Mouse (Mus musculus) heart, embryonic 10.5 days (tissue): ENCODE data around the gene Fat3. TPM values are rescaled to one million over a fixed set of nuclear protein-coding genes. Genes with fewer than 3 reads are reported as not detected.
A peak's percentile ranks its signal among the peaks of the same experiment; 100 is the strongest.

ENCODE experiments used
- DNase-seq: peaks from one replicate; pipeline ENCODE4 v3.0.0-alpha.2; 2017; ENCODE audit warnings: low spot score
- H3K27ac ChIP-seq: fragments of 300-500 bp; sonication (generic); 2 replicates; pipeline ENCODE4 v1.5.1; 2016; ENCODE audit warnings: mild to moderate bottlenecking
- H3K27me3 ChIP-seq: fragments of 300-500 bp; sonication (generic); 2 replicates; pipeline ENCODE4 v1.6.1; 2016; ENCODE audit warnings: mild to moderate bottlenecking; ENCODE audit not compliant: poor library complexity, insufficient read depth, severe bottlenecking
- H3K36me3 ChIP-seq: fragments of 300-500 bp; sonication (generic); 2 replicates; pipeline ENCODE4 v1.6.1; 2016; ENCODE audit warnings: mild to moderate bottlenecking, moderate library complexity
- H3K4me1 ChIP-seq: fragments of 300-500 bp; sonication (generic); 2 replicates; pipeline ENCODE4 v1.6.1; 2016; ENCODE audit warnings: mild to moderate bottlenecking
- H3K4me3 ChIP-seq: fragments of 300-500 bp; sonication (generic); 2 replicates; pipeline ENCODE4 v1.5.1; 2016; ENCODE audit warnings: mild to moderate bottlenecking, moderate library complexity
- H3K9me3 ChIP-seq: fragments of 300-500 bp; sonication (generic); 2 replicates; pipeline ENCODE4 v1.6.1; 2016; ENCODE audit warnings: mild to moderate bottlenecking, moderate library complexity
- WGBS: fragments of 180-500 bp; shearing (Covaris S2); methylation state at CpG from one replicate; pipeline ENCODE4 v1.1.7; 2016; 5-methylcytosine and 5-hydroxymethylcytosine counted together
- polyA plus RNA-seq: library from polyadenylated mRNA; unstranded; fragments of >200 nt; fragmentation: Nextera tagmentation; extraction: Ambion mirVana; gene quantifications from 2 replicates; pipeline ENCODE4 v1.2.1, GENCODE M21; 2016

The Fat3 gene
- polyA plus RNA-seq, 1 experiment from 2014 or later: 1.9 TPM

DNA sequence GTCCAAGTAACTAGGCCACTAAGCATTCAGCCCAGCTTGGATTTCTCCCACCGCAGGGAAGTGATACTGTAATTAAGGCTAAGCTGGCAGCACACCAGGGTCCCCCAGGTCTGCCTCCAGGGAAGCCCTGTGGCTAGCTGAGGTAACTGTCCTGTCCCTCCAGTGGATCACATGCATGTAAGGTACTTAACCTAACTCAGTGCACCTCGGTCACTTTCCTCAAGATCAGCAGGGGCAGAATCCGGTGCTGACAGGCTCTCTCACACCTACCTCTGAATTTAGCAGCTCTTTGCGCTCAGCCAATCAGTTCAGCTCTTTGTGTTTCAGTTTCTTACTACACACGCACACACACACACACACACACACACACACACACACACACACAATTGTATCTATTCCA is 639.7 kb downstream of the Fat3 start:
- peaks cover 8% of the 10 kb centered on the region; the same call in 1 of the 2 replicates for H3K4me1 ChIP-seq
- H3K36me3 ChIP-seq: no peaks in the 10 kb centered on the region
- H3K27ac ChIP-seq: peak overlapping the region; percentile 24; the same call in 1 of the 2 replicates
- 39% methylated on average over 5 of the region's 5 CpGs for WGBS
- H3K4me3 ChIP-seq: no peak overlapping the region
- H3K9me3 ChIP-seq: no peaks in the 10 kb centered on the region
- no peaks in the 10 kb centered on the region for H3K27me3 ChIP-seq
- no peak for DNase-seq
